Mouse (Mus musculus) left cerebral cortex, postnatal 4 days (tissue): Measurements from ENCODE around the gene Zfp462. TPM values are rescaled to one million over a fixed set of nuclear protein-coding genes. Genes with fewer than 3 reads are reported as not detected.
"Not testable (repeated sequence)": the region's sequence is repeated elsewhere in the genome, so short reads cannot be mapped to it uniquely, and the experiment has no call there.

Experiments used
- DNase-seq: peaks from one replicate; pipeline ENCODE4 v3.0.0-alpha.2; 2022
- intact Hi-C: fragments of 180-260 bp; cut with DNase I; formaldehyde crosslinking; loops from one replicate; pipeline ENCODE4 v1.15.1; 2025
- total RNA-seq, 2 experiments: library from RNA; stranded (reverse); gene quantifications; 2 replicates each; pipeline ENCODE4 v1.2.3; 2021

Gene Zfp462
- total RNA-seq: 100 to 1,000 TPM; 140 to 143 TPM

DNA sequence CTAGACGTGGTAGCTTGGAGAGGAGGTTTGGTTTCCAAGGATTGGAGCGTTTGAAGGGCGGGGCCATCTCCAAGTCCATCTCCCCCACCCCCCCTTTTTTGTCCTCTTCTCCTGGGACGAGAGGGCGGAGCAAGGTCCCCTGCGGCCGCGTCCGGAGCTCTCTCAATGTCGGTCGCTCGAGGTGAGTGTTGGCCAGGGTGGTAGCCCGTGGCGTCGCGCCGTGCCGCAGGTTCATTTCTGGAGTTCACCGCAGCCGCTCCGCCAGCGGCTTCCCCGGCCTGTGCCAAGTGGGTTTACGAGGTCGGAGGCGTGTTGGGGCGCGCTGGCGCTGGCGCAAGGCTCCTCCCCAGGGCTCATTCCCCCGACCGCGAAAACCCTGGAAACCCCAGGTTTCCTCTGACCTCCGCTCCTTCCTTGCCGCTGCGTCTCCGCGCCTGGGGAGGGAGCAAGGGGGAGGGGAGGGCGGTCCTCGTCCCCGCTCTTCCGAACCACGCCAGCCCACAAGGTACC is at the start of gene Zfp462:
Gene Zfp462, plus strand, starts transcription at position 128 of the 510 bp plus-strand sequence.
- peak; percentile 59 for DNase-seq
- intact Hi-C loops: loop anchor here (5.0 to 10.0 kb wide), 4 partner anchors 297 to 1063 kb away; no protein-coding TSS in a partner anchor

GRCm38 (mm10) chr4:54896017-54896416 is 48.8 kb upstream of the Zfp462 start:
- no peak for DNase-seq

GRCm38 (mm10) chr4:54904641-54905040 is 40.2 kb upstream of the Zfp462 start:
- DNase-seq: no peak
- intact Hi-C loops: no loop called here

More at GRCm38 (mm10) chr4:54896017-54896416, 48.8 kb upstream of the Zfp462 start:
- intact Hi-C loops: no loop called here

GRCm38 (mm10) chr4:54905399-54905953 is 39.4 kb upstream of the Zfp462 start:
- intact Hi-C loops: no loop called here
- DNase-seq: no peak

- intact Hi-C loops: no loop called here
- DNase-seq: no peak
These were observed 34.5 kb upstream of the Zfp462 start for GRCm38 (mm10) chr4:54910300-54910699.

- no peak for DNase-seq
- intact Hi-C loops: no loop called here
These were observed 26.6 kb upstream of the Zfp462 start for GRCm38 (mm10) chr4:54918276-54918675.

DNA sequence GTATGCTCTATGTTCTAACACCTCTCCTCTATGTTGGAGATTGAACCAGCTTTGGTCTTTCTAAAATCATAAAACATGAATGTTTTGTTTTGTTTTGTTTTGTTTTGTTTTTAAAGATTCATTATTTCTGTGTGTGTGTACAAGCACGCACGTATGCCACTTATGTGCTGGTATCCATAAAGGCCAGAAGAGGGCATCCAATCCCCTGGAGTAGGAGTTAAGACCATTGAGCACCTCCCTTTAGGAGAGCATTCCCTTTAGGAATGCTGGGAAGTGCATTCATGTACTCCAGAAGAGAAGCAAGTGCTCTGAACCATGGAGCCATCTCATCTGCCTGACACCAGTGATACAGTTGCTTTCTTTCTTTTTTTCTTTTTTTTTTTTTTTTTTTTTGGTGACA is 21.5 kb upstream of the Zfp462 start:
- DNase-seq: no peak
- intact Hi-C loops: no loop called here

GRCm38 (mm10) chr4:54924306-54924705 is 20.5 kb upstream of the Zfp462 start:
- intact Hi-C loops: no loop called here
- no peak for DNase-seq

- DNase-seq, intact Hi-C loops: not testable (repeated sequence)
These were observed 18.4 kb upstream of the Zfp462 start for GRCm38 (mm10) chr4:54926456-54926855.

GRCm38 (mm10) chr4:54927321-54928062 is 17.4 kb upstream of the Zfp462 start:
- intact Hi-C loops, DNase-seq: not testable (repeated sequence)

- DNase-seq: no peak
- intact Hi-C loops: no loop called here
These were observed 15.2 kb upstream of the Zfp462 start for GRCm38 (mm10) chr4:54929686-54930085.

GRCm38 (mm10) chr4:54932668-54933067 is 12.2 kb upstream of the Zfp462 start:
- intact Hi-C loops: no loop called here
- no peak for DNase-seq

DNA sequence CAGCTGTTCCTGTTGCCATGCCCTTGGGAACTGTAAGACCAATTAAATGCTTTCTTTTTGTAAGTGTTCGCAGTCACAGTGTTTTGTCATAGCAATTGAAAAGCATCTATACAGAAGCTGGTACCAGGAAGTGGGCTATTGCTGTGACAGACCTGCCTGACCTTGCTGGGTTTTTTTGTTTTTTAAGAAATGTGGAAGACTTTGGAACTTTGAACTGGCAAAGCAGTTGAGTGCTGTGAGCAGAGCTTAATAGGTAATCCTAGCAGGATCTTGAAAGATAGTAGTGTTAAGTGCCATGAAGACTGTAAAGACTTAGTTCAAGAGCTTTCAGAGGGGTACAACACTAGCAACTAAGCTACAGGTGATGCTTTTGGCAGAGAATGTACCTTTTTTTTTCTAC is 7.7 kb upstream of the Zfp462 start:
- intact Hi-C loops: no loop called here
- DNase-seq: no peak

DNA sequence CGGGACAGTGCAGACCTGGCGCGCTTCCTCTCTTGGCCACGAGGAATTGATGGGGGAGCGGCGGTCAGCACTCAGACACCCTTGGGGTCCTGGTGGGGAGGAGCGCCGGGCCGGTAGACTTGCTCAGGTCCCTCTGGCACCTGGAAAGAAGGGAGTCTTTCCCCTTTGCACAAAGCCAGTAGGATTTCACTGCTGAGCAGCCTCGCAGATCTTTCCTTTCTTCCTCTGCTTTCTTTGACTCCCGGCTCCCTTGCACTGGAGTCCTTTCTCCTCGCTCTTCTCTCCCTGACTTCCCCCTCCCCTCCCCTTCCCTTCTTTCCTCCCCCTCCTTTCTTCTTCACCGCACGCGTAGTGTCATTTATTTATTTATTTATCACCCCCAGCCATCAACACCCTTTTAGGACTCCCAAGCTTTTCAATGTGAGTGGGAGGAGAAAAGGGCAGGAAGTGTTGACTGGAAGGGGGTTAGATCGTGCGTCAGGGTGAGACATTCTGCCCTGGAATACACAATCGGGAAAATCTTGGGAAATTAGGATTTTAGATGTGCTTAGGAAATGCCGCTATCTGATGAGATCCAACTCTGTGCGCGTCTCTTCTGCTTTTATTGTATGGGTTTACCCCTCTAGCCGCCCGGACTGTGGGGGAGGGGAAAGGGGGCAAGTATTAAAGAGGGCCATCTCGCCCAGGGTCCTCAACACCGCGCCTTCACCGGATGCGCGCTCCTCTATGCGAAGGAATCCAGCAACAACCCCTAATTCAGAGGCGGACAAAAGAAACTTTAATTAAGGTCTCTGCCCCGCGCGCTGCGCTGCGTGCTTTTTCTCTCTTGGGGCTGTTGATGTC is 976 bp downstream of the Zfp462 start:
- intact Hi-C loops: loop anchor here (5.0 to 10.0 kb wide), 4 partner anchors 296 to 1064 kb away; no protein-coding TSS in a partner anchor

GRCm38 (mm10) chr4:54946662-54947055 is 1.8 kb downstream of the Zfp462 start:
- intact Hi-C loops: loop anchor here (5.0 to 10.0 kb wide), 4 partner anchors 296 to 1064 kb away; no protein-coding TSS in a partner anchor
- no peak for DNase-seq

More for the DNA sequence above, 976 bp downstream of the Zfp462 start:
- peak; percentile 51 for DNase-seq

DNA sequence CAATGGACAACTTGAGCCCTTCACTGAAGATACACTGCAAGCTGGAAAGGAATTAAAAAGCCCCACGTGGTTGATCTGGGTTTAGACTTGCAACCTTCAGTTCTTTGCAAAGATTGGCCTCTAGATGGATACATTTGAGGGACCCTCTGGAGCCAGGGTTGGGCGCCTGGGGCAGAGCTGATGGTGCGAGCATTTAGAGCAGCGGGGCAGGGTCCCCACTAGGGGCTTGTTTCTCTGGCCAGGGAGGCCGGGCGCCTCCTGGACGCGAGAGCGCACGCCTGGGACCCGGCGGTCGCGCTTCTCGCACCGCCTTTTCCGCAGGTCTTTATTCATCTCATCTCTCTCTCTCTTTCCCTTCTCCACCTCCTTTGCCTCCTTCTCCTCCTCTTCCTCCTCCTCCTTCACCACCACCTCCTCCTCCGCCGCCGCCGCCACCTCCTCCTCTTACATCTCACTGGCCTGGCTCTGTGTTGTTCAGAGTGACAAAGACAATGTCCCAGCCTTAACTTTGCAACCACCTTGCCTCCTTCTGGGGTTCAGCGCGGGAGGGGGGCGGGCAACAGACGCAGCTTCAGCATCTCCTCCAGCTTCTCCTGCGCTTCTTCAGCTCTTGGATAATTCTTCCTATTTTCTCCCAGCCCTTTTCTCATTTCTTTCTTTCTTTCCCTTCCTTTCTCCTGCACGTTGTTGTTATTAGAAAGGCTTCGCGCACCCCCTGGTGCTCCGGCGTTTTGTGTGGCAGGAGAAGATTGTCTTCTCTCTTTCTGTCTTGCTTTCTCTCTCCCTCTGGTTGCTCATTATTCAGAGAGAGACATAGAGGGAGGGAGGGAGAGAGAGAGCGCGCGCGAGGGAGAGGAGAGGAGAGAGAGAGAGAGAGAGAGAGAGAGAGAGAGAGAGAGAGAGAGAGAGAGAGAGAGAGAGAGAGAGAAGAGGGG is 2.5 kb downstream of the Zfp462 start:
- DNase-seq: peak; percentile 71
- intact Hi-C loops: loop anchor here (5.0 to 10.0 kb wide), 4 partner anchors 295 to 1065 kb away; no protein-coding TSS in a partner anchor

- peak; percentile 67 for DNase-seq
- intact Hi-C loops: loop anchor here (5.0 to 10.0 kb wide), 4 partner anchors 294 to 1066 kb away; no protein-coding TSS in a partner anchor
These were observed 3.3 kb downstream of the Zfp462 start for GRCm38 (mm10) chr4:54947991-54948615.

GRCm38 (mm10) chr4:54948616-54949560 is 4.0 kb downstream of the Zfp462 start:
- intact Hi-C loops: loop anchor here (5.0 to 10.0 kb wide), 4 partner anchors 293 to 1067 kb away; no protein-coding TSS in a partner anchor
- peak; percentile 79 for DNase-seq
